Comparison of ENCODE assay signal across 21 mouse cellular contexts in genomic region chr9:122270913-122271312, GRCm38 (mm10). TPM values are rescaled to one million over a fixed set of nuclear protein-coding genes. Genes with fewer than 3 reads are reported as not detected.
A peak's percentile ranks its signal among the peaks of the same experiment; 100 is the strongest.
DNase-seq lines count a peak whose midpoint lies in the region; ATAC-seq and TF ChIP-seq lines count a peak whose summit lies in the region.
"Had no signal": no experiment of that assay in that cellular context is flagged by ENCODE, and none has a peak within 500 bp of the region (broad histone marks: within the 10 kb centered on the region; RNA-seq: fewer than 3 reads in every experiment).

No protein-coding gene starts in this region.

- no peak for TF ChIP-seq POLR2A in small intestine, adult 2 months (IDR thresholded peaks at IDR 0.05; ENCODE audit: low read depth, low read length)

- H3K9me3 ChIP-seq in intestine, embryonic 15.5 days: no peaks in the 10 kb centered on the region
- no peaks in the 10 kb centered on the region for H3K9me3 ChIP-seq in intestine, postnatal 0 days (ENCODE audit: control insufficient read depth)
- H3K9me3 ChIP-seq: embryonic facial prominence, embryonic 10.5 days; embryonic facial prominence, embryonic 12.5 days; forebrain, embryonic 13.5 days; forebrain, embryonic 15.5 days had no signal

- H3K4me1 ChIP-seq in intestine, embryonic 15.5 days (replicated peaks): no peaks in the 10 kb centered on the region
- H3K4me1 ChIP-seq in intestine, postnatal 0 days (replicated peaks; ENCODE audit: control insufficient read depth, insufficient read depth, low read length): peaks cover 8% of the 10 kb centered on the region; the same call in 1 of the 2 replicates
- peaks cover 16% of the 10 kb centered on the region; the same call in 1 of the 2 replicates for H3K4me1 ChIP-seq in small intestine, adult 2 months (ENCODE audit: control insufficient read depth, insufficient read depth, insufficient read length, low read length)
- H3K4me1 ChIP-seq: embryonic facial prominence, embryonic 10.5 days; embryonic facial prominence, embryonic 12.5 days had no signal

- WGBS in intestine, embryonic 15.5 days: 74% methylated on average over 10 of the region's 10 CpGs
- WGBS in intestine, postnatal 0 days: 50% methylated on average over 10 of the region's 10 CpGs
- WGBS in small intestine, adult 2 months: 39% methylated on average over 10 of the region's 10 CpGs

- 0 out of 2 replicates have a peak, but pooled peaks have one; percentile 6 for TF ChIP-seq CTCF in intestine, postnatal 0 days (IDR thresholded peaks at IDR 0.05; ENCODE audit: low read depth)
- TF ChIP-seq CTCF in small intestine, adult 2 months (IDR thresholded peaks at IDR 0.05; ENCODE audit: extremely low read depth, insufficient read length, insufficient replicate concordance, low read depth, low read length): no peak

- peak; percentile 50 for DNase-seq in heart, adult 11 months
- DNase-seq in heart, adult 9 months (ENCODE audit: low spot score in 2 of 2): no peak
- DNase-seq in cerebellum, adult 8-10 months: no peak
- DNase-seq in thymus, adult 18-20 months: no peak
- DNase-seq in thymus, postnatal 0 days (ENCODE audit: low spot score): no peak
- DNase-seq: adrenal gland, adult 2 months; adrenal gland, postnatal 10 days; adrenal gland, postnatal 25 days; cerebellum, adult 11-12 months; cerebellum, adult 2 months; cerebellum, adult 9-11 months; cerebellum, postnatal 14 days; cerebellum, postnatal 36 days; forebrain, postnatal 0 days had no signal

- peak; percentile 71 for ATAC-seq in intestine, embryonic 15.5 days
- ATAC-seq in intestine, postnatal 0 days: peak; percentile 86
- ATAC-seq: forebrain, embryonic 13.5 days; forebrain, embryonic 15.5 days; forebrain, postnatal 0 days had no signal

- H3K4me3 ChIP-seq in intestine, embryonic 15.5 days (replicated peaks): no peak overlapping the region
- H3K4me3 ChIP-seq in intestine, postnatal 0 days (ENCODE audit: low read depth, low read length): no peak overlapping the region
- H3K4me3 ChIP-seq in small intestine, adult 2 months (ENCODE audit: low read depth, low read length): no peak overlapping the region
- H3K4me3 ChIP-seq: embryonic facial prominence, embryonic 10.5 days; embryonic facial prominence, embryonic 12.5 days; forebrain, embryonic 13.5 days; forebrain, embryonic 15.5 days had no signal

- H3K27ac ChIP-seq in intestine, embryonic 15.5 days: no peak overlapping the region; the same call in 1 of the 2 replicates
- peak overlapping the region; percentile 52 for H3K27ac ChIP-seq in intestine, postnatal 0 days (ENCODE audit: low read depth, low read length)
- peak overlapping the region; percentile 33 for H3K27ac ChIP-seq in small intestine, adult 2 months (ENCODE audit: insufficient read depth, low read depth, low read length)
- H3K27ac ChIP-seq: embryonic facial prominence, embryonic 10.5 days; embryonic facial prominence, embryonic 12.5 days; forebrain, embryonic 13.5 days; forebrain, embryonic 15.5 days had no signal

- peaks cover 5% of the 10 kb centered on the region for H3K36me3 ChIP-seq in intestine, embryonic 15.5 days
- H3K36me3 ChIP-seq in intestine, postnatal 0 days (ENCODE audit: control insufficient read depth, insufficient read depth): peaks cover 26% of the 10 kb centered on the region; the same call in 1 of the 2 replicates
- peaks cover 6% of the 10 kb centered on the region for H3K36me3 ChIP-seq in small intestine, adult 2 months (ENCODE audit: control insufficient read depth, insufficient read depth, low read length)

- H3K4me2 ChIP-seq in intestine, embryonic 15.5 days (replicated peaks): no peak overlapping the region
- no peak overlapping the region for H3K4me2 ChIP-seq in intestine, postnatal 0 days (replicated peaks; ENCODE audit: low read depth)
- H3K4me2 ChIP-seq: embryonic facial prominence, embryonic 12.5 days; forebrain, embryonic 13.5 days; forebrain, embryonic 15.5 days had no signal

- no peak overlapping the region for H3K9ac ChIP-seq in intestine, embryonic 15.5 days
- H3K9ac ChIP-seq in intestine, postnatal 0 days (ENCODE audit: low read depth, low read length): no peak overlapping the region
- H3K9ac ChIP-seq: embryonic facial prominence, embryonic 12.5 days; forebrain, embryonic 13.5 days; forebrain, embryonic 15.5 days; forebrain, postnatal 0 days had no signal

- H3K27me3 ChIP-seq in intestine, embryonic 15.5 days (replicated peaks): no peaks in the 10 kb centered on the region
- H3K27me3 ChIP-seq in intestine, postnatal 0 days (replicated peaks; ENCODE audit: control insufficient read depth, insufficient read depth, low read length): no peaks in the 10 kb centered on the region
- no peaks in the 10 kb centered on the region for H3K27me3 ChIP-seq in small intestine, adult 2 months (ENCODE audit: control insufficient read depth, insufficient read depth, low read length)
- H3K27me3 ChIP-seq: embryonic facial prominence, embryonic 12.5 days; forebrain, embryonic 13.5 days; forebrain, embryonic 15.5 days had no signal

RNA-seq across cellular contexts. Expression of gene Ano10, which starts 23.3 kb away (rescaled TPM):
- polyA plus RNA-seq in intestine, embryonic 15.5 days (2015; fragmentation: Nextera tagmentation; extraction: Ambion mirVana): 33.1 and 36.5 TPM in 2 replicates
- polyA plus RNA-seq in intestine, postnatal 0 days (2015; fragmentation: Nextera tagmentation; extraction: Ambion mirVana): 47.7 and 51.9 TPM in 2 replicates
- polyA plus RNA-seq in small intestine, adult 2 months (2012; rRNA removed): 24.8 and 80.3 TPM in 2 replicates
- 16.9 and 18.5 TPM in 2 replicates for polyA plus RNA-seq in thymus, postnatal 0 days (2015; fragmentation: Nextera tagmentation; extraction: Ambion mirVana)
